Mouse (Mus musculus) lung, embryonic 16.5 days (tissue): Measurements from ENCODE around the gene Fer. TPM values are rescaled to one million over a fixed set of nuclear protein-coding genes. Genes with fewer than 3 reads are reported as not detected.

Experiments
- ATAC-seq: fragments of 200-750 bp; cut with Nextera tagmentation; 2 replicates; pipeline ENCODE4 v1.8.0; 2017; ENCODE audit warnings: low read depth, mild to moderate bottlenecking, moderate library complexity
- H3K27ac ChIP-seq: fragments of 300-500 bp; sonication (generic); 2 replicates; pipeline ENCODE4 v1.5.1; 2014; ENCODE audit warnings: mild to moderate bottlenecking, control low read depth, low read length
- H3K27me3 ChIP-seq: fragments of 300-500 bp; sonication (generic); 2 replicates; pipeline ENCODE4 v1.6.1; 2014; ENCODE audit warnings: low read depth, low read length, mixed read lengths; ENCODE audit not compliant: control insufficient read depth, insufficient read depth
- H3K36me3 ChIP-seq: fragments of 300-500 bp; sonication (generic); 2 replicates; pipeline ENCODE4 v1.6.1; 2014; ENCODE audit warnings: low read length; ENCODE audit not compliant: control insufficient read depth, insufficient read depth
- H3K4me1 ChIP-seq: fragments of 300-500 bp; sonication (generic); replicated peaks from 2 replicates; pipeline ENCODE4 v1.6.1; 2014; ENCODE audit warnings: low read length, mixed read lengths; ENCODE audit not compliant: control insufficient read depth, insufficient read depth
- H3K4me2 ChIP-seq: fragments of 300-500 bp; sonication (generic); 2 replicates; pipeline ENCODE4 v1.6.1; 2014; ENCODE audit warnings: low read depth, low read length, control low read depth
- H3K4me3 ChIP-seq: fragments of 300-500 bp; sonication (generic); 2 replicates; pipeline ENCODE4 v1.5.1; 2014; ENCODE audit warnings: mild to moderate bottlenecking, low read length, control low read depth
- H3K9ac ChIP-seq: fragments of 300-500 bp; sonication (generic); 2 replicates; pipeline ENCODE4 v1.6.1; 2014; ENCODE audit warnings: low read length, control low read depth
- H3K9me3 ChIP-seq: fragments of 300-500 bp; sonication (generic); 2 replicates; pipeline ENCODE4 v1.6.1; 2016; ENCODE audit warnings: low read length; ENCODE audit not compliant: control insufficient read depth
- WGBS: fragments of 180-500 bp; shearing (Covaris S2); extraction: QIAGEN DNeasy Blood & Tissue Kit; methylation state at CpG from one replicate; pipeline ENCODE4 v1.1.7; 2014; 5-methylcytosine and 5-hydroxymethylcytosine counted together
- polyA plus RNA-seq: library from polyadenylated mRNA; unstranded; fragments of >200 nt; fragmentation: Nextera tagmentation; extraction: Ambion mirVana; gene quantifications from 2 replicates; pipeline ENCODE4 v1.2.1, GENCODE M21; 2015

The Fer gene
- polyA plus RNA-seq, 1 experiment from 2014 or later = 28.5 TPM

DNA sequence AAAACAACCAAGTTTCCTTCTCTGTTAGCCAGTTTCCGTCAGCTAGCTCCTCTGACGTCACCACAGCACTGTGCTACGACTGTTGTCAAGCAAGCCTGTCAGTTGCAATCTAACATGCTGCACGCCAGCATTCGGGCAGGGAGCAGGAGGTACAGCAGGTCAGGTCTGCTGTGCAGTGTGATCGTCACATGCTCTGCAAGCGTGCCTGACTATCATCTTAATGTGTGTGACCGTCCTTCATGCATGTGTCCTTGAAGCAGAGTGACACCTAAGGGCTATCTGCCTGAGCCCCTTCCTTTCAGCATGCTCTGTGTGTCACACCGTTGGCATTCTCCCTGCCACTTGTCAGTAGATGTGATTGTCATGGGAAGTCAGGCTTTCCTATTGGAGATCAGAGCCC lies 279.0 kb downstream of the Fer start:
- H3K4me3 ChIP-seq = no peak overlapping the region
- H3K9me3 ChIP-seq = no peaks in the 10 kb centered on the region
- no peak overlapping the region for H3K9ac ChIP-seq
- no peaks in the 10 kb centered on the region for H3K27me3 ChIP-seq
- no peak overlapping the region for H3K4me2 ChIP-seq
- H3K27ac ChIP-seq = no peak overlapping the region
- no peak for ATAC-seq
- 67% methylated on average over 9 of the region's 9 CpGs for whole genome bisulfite sequencing
- H3K4me1 ChIP-seq = peaks cover 7% of the 10 kb centered on the region; the same call in 1 of the 2 replicates
- H3K36me3 ChIP-seq = peaks cover 4% of the 10 kb centered on the region; the same call in 1 of the 2 replicates

DNA sequence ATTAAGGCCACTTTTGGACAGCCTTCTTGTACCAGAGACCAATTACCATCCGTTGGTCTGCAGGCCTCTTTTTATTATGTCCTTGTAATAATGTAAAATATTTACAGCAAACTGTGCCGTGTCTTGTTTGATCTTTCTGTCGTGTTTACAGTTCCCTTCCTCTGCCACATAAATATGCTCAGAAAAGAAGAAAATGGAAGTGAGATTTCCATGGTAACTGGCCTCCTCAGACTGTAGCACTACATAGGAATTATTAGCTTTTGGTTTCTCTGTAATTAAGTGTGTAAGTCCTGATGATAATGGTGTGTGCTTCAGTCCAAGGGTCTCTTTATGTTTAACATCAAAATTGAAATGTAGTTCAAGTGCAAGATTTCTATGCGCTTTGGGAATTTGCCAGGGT lies 283.5 kb downstream of the Fer start:
- Histone ChIP-seq H3K27me3 (no peaks in the 10 kb centered on the region), H3K4me3 (no peak overlapping the region), H3K4me1 (peaks cover 3% of the 10 kb centered on the region; the same call in 1 of the 2 replicates), H3K9me3 (no peaks in the 10 kb centered on the region), H3K9ac (no peak overlapping the region), H3K4me2 (no peak overlapping the region), H3K27ac (no peak overlapping the region; the same call in 1 of the 2 replicates), H3K36me3 (no peaks in the 10 kb centered on the region)
- WGBS = 27% methylated on average over 4 of the region's 4 CpGs
- ATAC-seq = peak; percentile 41; the same call in 1 of the 2 replicates

DNA sequence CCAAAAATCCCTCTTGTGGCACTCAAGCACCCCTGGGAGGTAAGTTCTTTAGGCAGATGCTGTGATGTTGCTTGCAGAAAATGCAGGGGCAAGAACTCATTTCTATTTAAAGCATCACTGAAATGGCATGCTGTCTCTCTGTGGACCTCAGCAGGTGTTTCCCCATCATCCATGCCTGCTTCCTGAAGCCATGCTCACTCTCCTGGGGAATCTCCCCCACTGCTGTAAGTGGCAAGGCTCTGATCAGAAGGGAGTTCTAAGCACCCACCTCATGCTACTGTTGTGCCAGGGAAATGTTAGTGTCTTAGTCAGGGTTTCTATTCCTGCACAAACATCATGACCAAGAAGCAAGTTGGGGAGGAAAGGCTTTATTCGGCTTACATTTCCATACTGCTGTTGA lies 287.9 kb downstream of the Fer start:
- Histone ChIP-seq H3K27me3 (no peaks in the 10 kb centered on the region), H3K4me1 (peaks cover 3% of the 10 kb centered on the region; the same call in 1 of the 2 replicates), H3K9ac (no peak overlapping the region), H3K4me2 (no peak overlapping the region), H3K36me3 (no peaks in the 10 kb centered on the region), H3K4me3 (no peak overlapping the region), H3K9me3 (no peaks in the 10 kb centered on the region), H3K27ac (no peak overlapping the region)
- no peak for ATAC-seq
- 92% methylated on average over 1 of the region's 1 CpGs for WGBS

DNA sequence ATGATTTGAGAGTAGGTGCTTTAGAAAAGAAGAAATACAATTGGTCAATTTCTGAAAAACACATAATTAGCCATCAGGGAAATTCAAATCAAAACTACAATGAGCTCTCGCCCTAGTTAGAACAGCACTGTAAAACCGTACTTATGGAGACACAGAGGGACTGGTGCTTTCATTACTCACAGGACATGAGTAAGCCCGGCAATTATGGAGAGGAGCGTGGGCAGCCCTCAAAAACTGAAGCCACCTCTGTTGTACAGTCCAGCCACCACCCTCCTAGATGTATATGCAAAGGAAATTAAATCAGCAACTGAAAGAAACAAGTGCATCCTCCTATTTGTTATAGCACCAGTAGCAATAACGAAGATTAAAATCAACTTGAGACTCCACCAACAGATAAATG lies 304.9 kb downstream of the Fer start:
- Histone ChIP-seq H3K27me3 (no peaks in the 10 kb centered on the region), H3K27ac (no peak overlapping the region), H3K9ac (no peak overlapping the region), H3K4me3 (no peak overlapping the region), H3K9me3 (no peaks in the 10 kb centered on the region), H3K4me1 (no peaks in the 10 kb centered on the region), H3K36me3 (no peaks in the 10 kb centered on the region), H3K4me2 (no peak overlapping the region)
- 86% methylated on average over 5 of the region's 5 CpGs for WGBS
- ATAC-seq = no peak

DNA sequence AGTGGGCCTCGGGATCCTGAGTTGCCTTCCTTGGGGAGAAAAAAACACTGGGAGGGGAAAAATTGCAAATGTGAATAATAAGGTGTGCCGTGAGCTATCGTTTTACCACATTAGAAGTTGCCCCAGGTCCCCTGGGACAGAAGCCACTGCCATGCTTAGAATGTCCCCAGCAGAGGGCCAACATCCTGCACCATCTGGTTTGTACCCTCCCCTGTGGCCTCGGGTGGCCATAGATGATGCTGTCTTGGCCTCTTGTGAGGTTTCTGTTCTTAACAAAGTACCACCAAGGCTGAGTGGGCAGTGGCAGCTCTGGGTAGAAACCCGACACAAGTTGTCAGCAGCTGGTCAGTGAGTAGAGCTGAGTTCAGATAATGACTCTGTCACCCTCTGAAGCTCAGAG lies 307.2 kb downstream of the Fer start:
- no peak overlapping the region for H3K4me3 ChIP-seq
- ATAC-seq = no peak
- H3K4me2 ChIP-seq = no peak overlapping the region
- no peaks in the 10 kb centered on the region for H3K4me1 ChIP-seq
- no peak overlapping the region for H3K9ac ChIP-seq
- no peaks in the 10 kb centered on the region for H3K27me3 ChIP-seq
- H3K9me3 ChIP-seq = no peaks in the 10 kb centered on the region
- no peaks in the 10 kb centered on the region for H3K36me3 ChIP-seq
- no peak overlapping the region for H3K27ac ChIP-seq
- 53% methylated on average over 5 of the region's 5 CpGs for WGBS

DNA sequence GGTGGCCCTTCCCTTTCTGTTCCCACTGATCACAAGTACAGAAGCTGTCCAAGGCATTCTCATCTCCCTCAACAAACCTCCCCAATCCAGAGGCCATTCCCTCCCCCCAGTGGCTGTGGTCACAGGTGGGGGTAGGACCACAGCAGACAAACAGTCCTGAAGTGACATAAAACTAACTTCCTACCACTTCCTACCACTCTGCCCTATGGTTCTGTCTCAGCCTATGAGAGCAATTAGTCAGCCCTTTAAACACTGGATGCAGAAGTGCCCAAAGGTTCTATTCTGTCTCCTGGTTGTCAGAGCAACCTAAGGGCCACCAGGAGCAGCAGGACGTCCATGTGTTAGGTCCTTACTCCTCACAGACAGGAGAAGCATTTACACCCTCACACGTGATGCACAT lies 309.6 kb downstream of the Fer start:
- H3K4me1 ChIP-seq = no peaks in the 10 kb centered on the region
- H3K9me3 ChIP-seq = no peaks in the 10 kb centered on the region
- H3K9ac ChIP-seq = no peak overlapping the region
- 60% methylated on average over 2 of the region's 2 CpGs for WGBS
- no peaks in the 10 kb centered on the region for H3K27me3 ChIP-seq
- no peak overlapping the region for H3K27ac ChIP-seq
- ATAC-seq = no peak
- H3K4me2 ChIP-seq = no peak overlapping the region
- H3K36me3 ChIP-seq = no peaks in the 10 kb centered on the region
- H3K4me3 ChIP-seq = no peak overlapping the region

DNA sequence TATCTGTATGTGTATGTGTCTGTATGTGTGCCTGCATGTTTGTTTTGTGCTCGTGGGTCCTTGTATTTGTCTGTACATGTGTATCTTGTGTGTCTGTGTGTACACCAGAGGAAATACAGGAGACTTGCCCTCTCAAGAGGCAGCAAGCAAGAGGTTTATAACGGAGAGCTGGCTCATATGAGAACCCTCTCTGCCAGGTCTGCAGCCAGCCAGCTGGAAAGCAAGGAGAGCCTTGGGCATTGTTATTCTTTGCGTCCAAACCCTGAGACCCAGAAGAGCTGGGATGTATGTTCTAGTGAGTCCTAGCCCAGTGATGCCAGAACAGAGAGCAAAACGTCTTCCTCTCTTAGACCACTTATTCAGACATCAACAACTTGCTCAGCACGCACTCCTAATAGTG lies 317.7 kb downstream of the Fer start:
- no peak overlapping the region for H3K4me2 ChIP-seq
- no peaks in the 10 kb centered on the region for H3K9me3 ChIP-seq
- ATAC-seq = no peak
- H3K27ac ChIP-seq = no peak overlapping the region
- H3K36me3 ChIP-seq = no peaks in the 10 kb centered on the region
- H3K4me3 ChIP-seq = no peak overlapping the region
- H3K9ac ChIP-seq = no peak overlapping the region
- WGBS = 63% methylated on average over 5 of the region's 5 CpGs
- no peaks in the 10 kb centered on the region for H3K27me3 ChIP-seq
- no peaks in the 10 kb centered on the region for H3K4me1 ChIP-seq

DNA sequence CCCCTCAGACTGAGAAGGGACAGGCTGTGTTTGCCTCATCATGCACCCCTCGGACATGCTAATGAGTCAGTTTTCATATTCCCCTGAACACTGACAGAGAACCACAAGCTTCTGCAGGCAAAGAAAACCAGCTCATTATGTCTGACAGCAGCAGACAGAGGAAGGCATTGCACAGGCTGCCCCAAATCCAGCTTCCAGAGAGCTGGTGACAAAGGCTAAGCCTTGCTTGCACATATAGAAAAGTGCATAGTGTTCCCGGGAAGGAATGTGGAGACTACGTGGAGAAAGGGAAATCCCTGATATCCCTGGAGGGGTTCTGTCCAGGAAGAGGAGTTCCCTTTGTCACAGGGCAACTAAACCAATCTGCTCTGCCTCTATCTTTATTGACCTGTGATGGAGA lies 318.4 kb downstream of the Fer start:
- H3K9ac ChIP-seq = no peak overlapping the region
- WGBS = 53% methylated on average over 3 of the region's 3 CpGs
- H3K4me2 ChIP-seq = no peak overlapping the region
- no peaks in the 10 kb centered on the region for H3K27me3 ChIP-seq
- no peak overlapping the region for H3K4me3 ChIP-seq
- H3K9me3 ChIP-seq = no peaks in the 10 kb centered on the region
- ATAC-seq = no peak
- no peak overlapping the region for H3K27ac ChIP-seq
- no peaks in the 10 kb centered on the region for H3K4me1 ChIP-seq
- H3K36me3 ChIP-seq = no peaks in the 10 kb centered on the region

DNA sequence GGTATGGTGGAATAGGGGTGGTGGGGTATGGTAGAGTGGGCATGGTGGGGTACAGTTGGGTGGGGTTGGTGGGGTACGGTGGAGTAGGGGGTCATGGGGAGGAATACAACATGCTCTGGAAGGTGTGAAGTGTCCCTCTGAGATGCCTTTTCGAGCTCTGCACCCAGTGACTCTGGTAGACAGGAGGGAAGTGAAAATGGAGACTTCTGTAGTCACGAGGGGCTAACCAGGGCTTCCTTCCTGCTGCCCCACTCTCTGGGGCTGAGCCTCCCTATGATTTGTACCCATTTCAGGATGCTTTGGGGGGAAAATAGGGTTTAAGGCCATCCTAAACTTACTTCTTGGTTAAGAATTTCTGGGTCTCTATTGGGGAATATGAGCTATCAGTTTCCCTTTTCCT lies 319.7 kb downstream of the Fer start:
- Histone ChIP-seq H3K27ac (no peak overlapping the region), H3K4me3 (no peak overlapping the region), H3K9ac (no peak overlapping the region), H3K36me3 (no peaks in the 10 kb centered on the region), H3K4me1 (no peaks in the 10 kb centered on the region), H3K4me2 (no peak overlapping the region), H3K9me3 (no peaks in the 10 kb centered on the region), H3K27me3 (no peaks in the 10 kb centered on the region)
- 78% methylated on average over 3 of the region's 3 CpGs for WGBS
- ATAC-seq = no peak

DNA sequence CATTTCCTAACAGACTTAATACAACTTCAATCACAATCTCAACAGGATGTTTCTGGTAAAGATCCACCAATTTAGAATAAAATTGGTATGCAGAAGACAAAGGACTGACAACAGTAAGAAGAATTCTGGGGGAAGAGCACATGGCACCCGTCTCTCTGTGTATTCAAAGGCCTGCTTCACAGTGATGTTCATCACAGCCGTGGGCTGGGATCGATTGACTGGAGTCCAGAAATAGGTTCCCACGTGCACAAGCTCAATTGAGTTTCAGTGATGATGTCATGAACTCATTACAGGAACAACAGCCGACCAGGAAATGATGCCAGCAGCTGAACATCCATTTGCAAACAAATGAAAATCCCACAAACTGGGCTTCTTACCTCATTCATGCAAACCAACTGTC lies 320.3 kb downstream of the Fer start:
- H3K4me1 ChIP-seq = no peaks in the 10 kb centered on the region
- no peak for ATAC-seq
- no peaks in the 10 kb centered on the region for H3K27me3 ChIP-seq
- no peak overlapping the region for H3K27ac ChIP-seq
- no peak overlapping the region for H3K9ac ChIP-seq
- H3K4me2 ChIP-seq = no peak overlapping the region
- no peaks in the 10 kb centered on the region for H3K9me3 ChIP-seq
- WGBS = 57% methylated on average over 5 of the region's 5 CpGs
- no peak overlapping the region for H3K4me3 ChIP-seq
- H3K36me3 ChIP-seq = no peaks in the 10 kb centered on the region
